Mouse (Mus musculus): ENCODE results near the gene Vmn1r120. TPM values are rescaled to one million over a fixed set of nuclear protein-coding genes. Genes with fewer than 3 reads are reported as not detected.
"Not testable (repeated sequence)": the region's sequence is repeated elsewhere in the genome, so short reads cannot be mapped to it uniquely, and the experiment has no call there.

Gene Vmn1r120
- total RNA-seq (2022) = not detected

DNA sequence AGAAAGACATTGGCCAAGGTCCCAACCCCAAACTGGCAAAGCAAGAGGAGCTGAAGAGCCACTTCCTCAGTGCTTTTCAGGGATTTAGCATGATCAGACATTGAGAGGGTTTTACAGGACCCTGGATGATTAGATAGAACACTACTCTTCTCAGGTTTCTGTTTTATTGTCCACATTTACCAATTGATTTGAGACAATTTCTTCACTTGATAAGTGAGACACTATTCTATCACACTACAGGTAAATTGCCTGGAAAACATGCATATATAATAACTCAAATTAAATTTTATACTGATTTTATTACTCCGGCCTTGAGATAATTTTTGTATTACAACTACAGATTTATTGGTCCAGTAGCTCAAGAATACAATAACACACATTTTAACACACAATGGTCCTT is at the start of gene Vmn1r120:
Vmn1r120 (minus strand) TSS at position 101 of the 400 bp plus-strand sequence.
- DNase-seq = not testable (repeated sequence)

DNA sequence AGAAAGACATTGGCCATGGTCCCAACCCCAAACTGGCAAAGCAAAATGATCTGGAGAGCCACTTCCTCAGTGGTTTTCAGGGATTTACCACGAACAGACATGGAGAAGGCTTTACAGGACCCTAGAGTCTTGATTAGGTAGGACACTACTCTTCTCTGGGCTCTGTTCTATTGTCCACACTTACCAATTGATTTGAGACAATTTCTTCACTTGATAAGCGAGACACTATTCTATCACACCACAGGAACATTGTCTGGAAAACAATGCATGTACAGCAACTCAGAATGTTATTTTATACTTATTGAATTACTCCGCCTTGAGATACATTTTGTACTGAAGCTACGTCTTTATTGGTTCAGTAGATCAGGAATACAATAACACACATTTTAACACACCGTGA is 44.8 kb upstream of the Vmn1r120 start, which contains the start of gene Vmn1r121:
Vmn1r121 (minus strand) TSS at position 101 of the 400 bp plus-strand sequence.
- DNase-seq = not testable (repeated sequence)

DNA sequence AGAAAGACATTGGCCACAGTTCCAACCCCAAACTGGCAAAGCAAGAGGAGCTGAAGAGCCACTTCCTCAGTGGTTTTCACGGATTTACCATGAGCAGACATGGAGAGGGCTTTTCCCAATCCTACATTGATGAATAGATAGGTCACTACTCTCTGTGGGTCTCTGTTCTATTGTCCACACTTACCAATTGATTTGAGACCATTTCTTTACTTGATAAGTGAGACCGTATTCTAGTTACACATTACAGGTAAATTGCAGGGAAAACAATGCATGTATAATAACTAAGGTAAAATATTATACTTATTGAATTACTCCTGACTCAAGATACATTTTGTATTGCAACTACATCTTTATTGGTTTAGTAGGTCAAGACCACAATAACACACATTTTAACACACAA is 41.2 kb downstream of the Vmn1r120 start, which contains the start of gene Vmn1r119:
Vmn1r119 (minus strand) TSS at position 101 of the 400 bp plus-strand sequence.
- not testable (repeated sequence) for DNase-seq

Other genes starting within 250 kb of the Vmn1r120 start
- gene Vmn1r114, start 241.6 kb downstream of the Vmn1r120 start, total RNA-seq (2022) = not detected
- gene Vmn1r115, start 208.8 kb downstream of the Vmn1r120 start, total RNA-seq (2022) = not detected
- not detected for gene Vmn1r116, start 181.5 kb downstream of the Vmn1r120 start, total RNA-seq (2022)
- gene Vmn1r117, start 169.7 kb downstream of the Vmn1r120 start, total RNA-seq (2022) = not detected
- gene Vmn1r118, start 141.4 kb downstream of the Vmn1r120 start, total RNA-seq (2022) = not detected
- gene Vmn1r119, start 41.3 kb downstream of the Vmn1r120 start, total RNA-seq (2022) = not detected
- not detected for gene Vmn1r121, start 44.7 kb upstream of the Vmn1r120 start, total RNA-seq (2022)
- gene Vmn1r122, start 80.3 kb upstream of the Vmn1r120 start, total RNA-seq (2022) = not detected
- not detected for gene Vmn1r123, start 108.4 kb upstream of the Vmn1r120 start, total RNA-seq (2022)
- gene Gm5157, start 136.6 kb upstream of the Vmn1r120 start, total RNA-seq (2022) = not detected
- not detected for gene Vmn1r124, start 206.8 kb upstream of the Vmn1r120 start, total RNA-seq (2022)
- gene Vmn1r125, start 218.4 kb upstream of the Vmn1r120 start, total RNA-seq (2022) = not detected
- not detected for gene Vmn1r126, start 247.7 kb upstream of the Vmn1r120 start, total RNA-seq (2022)